8 mouse cellular contexts compared by ENCODE assay signal in genomic region chr3:93554981-93555877, GRCm38 (mm10). TPM values are rescaled to one million over a fixed set of nuclear protein-coding genes. Genes with fewer than 3 reads are reported as not detected.
DNase-seq lines count a peak whose midpoint lies in the region; ATAC-seq lines count a peak whose summit lies in the region.

TSS of gene S100a10 (plus strand) at chr3:93555080.

- H3K36me3 ChIP-seq in forebrain, embryonic 11.5 days (ENCODE audit: control insufficient read depth, insufficient read depth, low read length): no peaks in the 10 kb centered on the region
- H3K36me3 ChIP-seq in lung, embryonic 16.5 days (ENCODE audit: control insufficient read depth, insufficient read depth, low read length): no peaks in the 10 kb centered on the region

- peak within 1 kb of the TSS; percentile 64 for H3K9ac ChIP-seq in forebrain, embryonic 11.5 days (ENCODE audit: low read length)
- peak within 1 kb of the TSS; percentile 75 for H3K9ac ChIP-seq in lung, embryonic 16.5 days (ENCODE audit: low read length)

- peak; percentile 85 for ATAC-seq in forebrain, embryonic 11.5 days (replicated peaks; ENCODE audit: low FRiP score)
- peak; percentile 93 for ATAC-seq in lung, embryonic 16.5 days (ENCODE audit: low read depth)
- peak; percentile 56 for ATAC-seq in neutrophil, adult 5-6 weeks (ENCODE audit: extremely low read depth, insufficient number of reproducible peaks, low FRiP score, poor library complexity, severe bottlenecking)

- H3K4me3 ChIP-seq in forebrain, embryonic 11.5 days (ENCODE audit: low read depth, low read length): peak within 1 kb of the TSS; percentile 45
- peak within 1 kb of the TSS; percentile 66 for H3K4me3 ChIP-seq in lung, embryonic 16.5 days (ENCODE audit: low read length)

- DNase-seq in CD8-positive naive resting alpha-beta T cell, adult 2 months (ENCODE audit: low read depth in 2 of 2, low spot score in 2 of 2): peak; percentile 66 to 73
- DNase-seq in adrenal gland, adult 2 months: peak; percentile 90
- peak; percentile 76 for DNase-seq in forebrain, embryonic 11.5 days (ENCODE audit: low spot score)
- peak; percentile 77 to 83 for DNase-seq in heart, postnatal 14 days
- DNase-seq in kidney, postnatal 4 days: peak; percentile 77 to 85
- peak; percentile 87 for DNase-seq in thymus, postnatal 14 days

- peak within 1 kb of the TSS; percentile 93 for H3K4me2 ChIP-seq in forebrain, embryonic 11.5 days (ENCODE audit: low read depth, low read length, severe bottlenecking)
- peak within 1 kb of the TSS; percentile 71 for H3K4me2 ChIP-seq in lung, embryonic 16.5 days (ENCODE audit: low read depth, low read length)

- H3K4me1 ChIP-seq in forebrain, embryonic 11.5 days (replicated peaks; ENCODE audit: control insufficient read depth, insufficient read depth, low read length): no peaks in the 10 kb centered on the region; the same call in 1 of the 2 replicates
- peaks cover 22% of the 10 kb centered on the region for H3K4me1 ChIP-seq in lung, embryonic 16.5 days (replicated peaks; ENCODE audit: control insufficient read depth, insufficient read depth, low read length)

- no peaks in the 10 kb centered on the region for H3K27me3 ChIP-seq in forebrain, embryonic 11.5 days (ENCODE audit: control insufficient read depth, insufficient read depth, low read length)
- H3K27me3 ChIP-seq in lung, embryonic 16.5 days (ENCODE audit: control insufficient read depth, insufficient read depth, low read depth, low read length): no peaks in the 10 kb centered on the region

- 3% methylated on average over 37 of the region's 39 CpGs for whole genome bisulfite sequencing in forebrain, embryonic 11.5 days
- under 1% methylated on average over 34 of the region's 39 CpGs for WGBS in lung, embryonic 16.5 days

- H3K9me3 ChIP-seq in forebrain, embryonic 11.5 days (ENCODE audit: control insufficient read depth, low read length): no peaks in the 10 kb centered on the region
- H3K9me3 ChIP-seq in lung, embryonic 16.5 days (ENCODE audit: control insufficient read depth, low read length): no peaks in the 10 kb centered on the region

- intact Hi-C loops in heart, postnatal 14 days (cut with DNase I): loop anchor here (2.0 kb wide), 1 partner anchor 14 kb away; no protein-coding TSS in a partner anchor

- no peak within 1 kb of the TSS for H3K27ac ChIP-seq in forebrain, embryonic 11.5 days (ENCODE audit: low read depth, low read length)
- peak within 1 kb of the TSS; percentile 80 for H3K27ac ChIP-seq in lung, embryonic 16.5 days (ENCODE audit: low read length)

RNA-seq across cellular contexts. Expression of gene S100a10, which starts in this region (rescaled TPM):
- total RNA-seq in adrenal gland, adult 2 months (2021): 100 to 1,000 TPM; 173 to 196 TPM
- polyA plus RNA-seq in adrenal gland, adult 2 months (2012; rRNA removed): 16.3 and 17.7 TPM in 2 replicates
- polyA plus RNA-seq in forebrain, embryonic 11.5 days (2014; fragmentation: Nextera tagmentation; extraction: Ambion mirVana): 128 and 139 TPM in 2 replicates
- 100 to 1,000 TPM; 129 to 145 TPM for total RNA-seq in heart, postnatal 14 days (2021)
- 320 and 322 TPM in 2 replicates for polyA plus RNA-seq in lung, embryonic 16.5 days (2015; fragmentation: Nextera tagmentation; extraction: Ambion mirVana)
- total RNA-seq in neutrophil, adult 5-6 weeks (2017): 406 and 416 TPM in 2 replicates
